Mouse (Mus musculus): Measurements from ENCODE around the gene Pip4k2a.

The Pip4k2a gene

DNA sequence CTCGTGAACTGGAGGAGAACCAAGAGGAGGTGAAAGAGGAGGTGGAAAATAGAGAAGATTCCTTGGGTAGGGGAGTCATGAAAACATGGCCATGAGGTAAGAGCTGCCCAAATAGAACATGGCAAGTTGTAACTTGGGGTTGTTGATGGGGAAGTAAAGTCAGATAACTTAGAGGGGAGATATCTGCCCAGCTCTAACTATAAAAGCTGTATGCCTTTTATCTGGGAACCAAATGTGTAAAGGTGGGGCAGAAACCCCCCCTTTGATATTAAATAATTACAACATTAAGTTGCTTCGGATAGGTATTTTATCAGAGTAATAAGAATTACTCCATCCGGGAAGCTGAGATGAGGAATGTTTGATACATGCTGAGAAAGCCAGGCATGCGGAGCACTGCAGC is 18.9 kb downstream of the Pip4k2a start:
- DNase-seq: no peak

DNA sequence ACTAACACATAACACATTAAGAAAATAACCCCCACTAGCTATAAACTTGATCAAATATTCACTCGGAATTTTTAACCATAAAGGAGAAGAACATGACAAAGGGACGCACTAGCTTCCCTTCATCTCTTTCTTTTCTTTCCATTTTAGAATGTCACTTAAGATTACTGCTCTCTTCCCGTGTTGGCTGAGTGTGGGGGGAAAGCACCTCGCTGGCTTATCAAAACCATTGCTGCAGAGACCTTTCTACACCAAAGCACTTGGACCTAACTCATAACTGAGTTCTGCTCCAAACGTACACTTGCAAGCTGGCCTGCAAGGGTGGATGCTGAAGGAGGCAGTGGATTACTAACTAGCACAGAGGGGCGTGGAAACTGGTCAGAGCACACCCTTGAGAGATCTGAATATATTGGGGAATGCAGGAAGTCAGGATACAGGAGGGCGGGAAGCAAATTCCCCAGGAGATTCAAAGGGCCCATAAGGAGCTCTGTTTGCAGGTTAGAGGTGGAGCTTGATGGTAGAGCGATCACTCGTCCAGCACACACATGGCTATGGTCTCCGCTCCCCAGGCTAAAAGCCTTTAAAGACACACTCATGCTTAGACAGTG is 20.6 kb downstream of the Pip4k2a start:
- DNase-seq: no peak

DNA sequence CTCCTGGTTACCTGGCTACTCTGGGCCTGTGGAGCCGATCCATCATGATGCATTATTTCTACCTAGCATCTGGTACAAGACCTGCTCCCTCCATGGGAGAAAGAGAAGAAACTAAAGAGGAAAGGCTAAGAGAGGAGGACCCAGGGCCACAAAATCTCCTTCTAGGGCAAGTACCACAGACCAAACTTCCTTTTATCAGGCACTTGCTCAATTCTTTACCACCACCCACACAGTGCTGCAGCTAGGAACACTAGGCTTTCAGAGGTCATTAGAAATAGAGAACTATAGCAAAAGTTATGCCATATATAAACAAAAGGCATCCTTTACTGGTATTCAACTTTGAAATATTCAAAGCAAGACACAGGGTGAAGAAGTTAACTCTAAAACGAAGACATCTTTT is 21.8 kb downstream of the Pip4k2a start:
- DNase-seq: no peak

DNA sequence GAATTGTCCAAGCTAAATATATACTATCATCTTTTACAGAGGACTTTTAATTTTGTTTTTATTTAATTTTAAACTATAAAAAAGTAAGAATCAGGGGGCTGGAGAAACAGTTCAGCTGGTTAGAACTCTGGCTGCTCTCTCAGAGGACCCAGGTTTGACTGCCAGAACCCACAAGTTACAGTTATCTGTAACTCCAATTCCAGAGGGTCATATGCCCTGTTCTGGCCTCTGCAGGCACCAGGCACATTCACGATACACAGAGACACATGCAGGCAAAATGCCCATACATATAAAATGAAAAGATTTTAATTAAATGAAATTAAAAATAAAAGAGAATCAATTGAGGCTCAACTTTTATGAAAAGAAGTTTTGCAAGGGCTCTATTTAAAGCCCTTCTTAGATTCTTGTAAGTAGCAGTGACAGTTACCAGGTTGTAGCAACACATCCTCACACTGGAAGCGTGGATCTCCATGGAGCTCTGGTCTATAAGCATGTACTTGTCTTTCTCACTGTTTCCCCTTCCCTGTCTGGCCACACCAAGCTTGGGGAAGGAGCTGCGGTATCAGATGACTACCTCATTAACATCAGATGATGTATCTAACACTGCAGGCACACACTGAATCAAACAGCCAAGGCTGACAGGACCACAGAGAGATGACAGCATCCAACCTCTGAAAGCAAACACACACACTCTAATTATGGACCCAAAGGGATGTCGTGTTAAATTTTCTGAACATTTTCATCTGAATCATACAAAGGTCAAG is 22.9 kb downstream of the Pip4k2a start:
- DNase-seq: no peak

DNA sequence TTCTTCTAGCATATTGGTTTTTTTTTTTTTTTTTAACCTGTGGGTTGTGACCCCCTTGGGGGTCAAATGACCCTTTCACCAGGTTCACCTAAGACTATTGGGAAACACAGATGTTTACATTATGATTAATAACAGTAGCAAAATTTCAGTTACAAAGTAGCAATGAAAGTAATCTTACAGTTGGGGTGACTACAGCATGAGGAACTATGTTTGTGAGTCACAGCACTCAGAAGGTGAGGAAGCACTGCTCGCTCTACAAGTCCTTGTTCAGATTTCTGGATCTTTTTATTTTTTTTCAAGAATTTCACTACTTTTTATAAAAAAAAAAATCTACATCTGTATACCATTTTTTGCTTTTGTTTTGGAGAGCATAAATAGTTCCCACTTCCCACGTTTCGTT is 26.4 kb downstream of the Pip4k2a start:
- no peak for DNase-seq

DNA sequence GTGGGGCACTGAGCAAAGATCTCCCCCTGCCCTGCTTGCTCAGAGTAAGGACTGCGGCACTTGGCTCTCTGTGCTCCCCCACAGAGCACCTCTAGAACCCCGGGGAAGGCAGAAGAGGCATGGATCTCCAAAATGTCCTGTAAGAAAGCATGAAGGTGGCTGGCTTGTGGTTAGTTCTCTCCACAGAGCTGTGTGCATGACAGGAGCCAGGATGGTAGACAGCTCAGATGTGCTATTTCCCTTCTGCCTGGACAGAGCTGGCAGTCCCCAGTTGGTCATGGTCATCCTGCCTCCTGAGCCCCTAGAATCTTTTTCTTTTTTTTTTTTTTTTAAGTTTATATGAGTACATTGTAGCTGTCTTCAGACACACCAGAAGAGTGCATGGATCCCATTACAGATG is 27.5 kb downstream of the Pip4k2a start:
- DNase-seq: no peak

DNA sequence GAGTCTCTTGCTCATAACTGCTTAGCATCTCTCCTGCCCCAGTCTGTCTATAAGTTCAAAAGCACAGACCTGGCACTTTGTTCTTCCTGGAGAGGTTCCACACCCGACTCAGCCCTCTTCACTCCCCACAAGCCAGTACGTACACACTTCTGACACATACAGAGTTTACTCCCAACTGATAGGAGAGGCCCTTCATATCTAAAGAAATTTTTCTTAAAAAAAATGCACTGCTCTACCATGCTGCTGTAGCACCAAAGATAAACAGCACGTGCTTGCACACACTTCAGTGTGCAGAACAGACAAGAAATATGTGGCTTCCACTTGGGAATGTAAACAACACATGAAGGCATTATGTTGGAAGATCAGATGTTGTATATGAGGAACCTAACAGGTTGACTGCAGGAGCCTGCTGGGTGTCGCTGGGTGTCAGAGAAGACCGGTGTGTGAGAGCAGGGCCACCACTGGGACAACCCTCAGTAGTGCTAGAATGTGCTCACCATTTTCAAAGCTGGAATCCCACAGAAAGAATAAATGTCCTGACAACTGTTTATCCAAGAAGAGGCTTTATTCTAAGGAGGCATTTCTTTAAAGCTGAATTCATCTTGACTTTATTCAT is 28.8 kb downstream of the Pip4k2a start:
- DNase-seq: no peak

DNA sequence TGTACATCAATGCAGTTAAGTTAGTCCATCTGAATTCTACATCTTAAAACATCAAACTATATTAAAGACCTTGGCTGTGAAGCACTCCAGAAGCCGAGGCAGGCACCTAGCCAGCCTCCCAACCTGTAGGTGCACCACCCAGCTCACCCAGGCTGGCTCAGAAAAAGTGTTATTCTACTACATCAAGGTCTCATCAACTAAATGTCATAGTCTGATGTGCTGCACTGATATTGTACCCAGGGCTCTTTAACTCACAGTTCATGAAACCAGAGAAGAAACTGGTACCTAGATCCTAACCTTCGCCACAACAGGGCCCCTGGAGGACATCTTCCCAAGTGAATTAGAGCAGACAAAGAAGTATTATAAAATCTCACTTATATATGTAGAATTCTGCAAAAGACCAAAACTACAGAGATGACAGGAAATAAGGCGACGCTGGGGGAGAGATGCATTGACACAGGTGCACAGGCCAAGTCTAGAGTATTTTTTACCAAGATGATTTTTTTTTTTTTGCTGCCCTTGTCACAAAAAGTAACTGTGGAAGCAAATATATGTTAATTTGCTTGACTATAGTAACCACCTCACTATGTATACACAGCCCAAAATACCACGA is 30.4 kb downstream of the Pip4k2a start:
- no peak for DNase-seq

DNA sequence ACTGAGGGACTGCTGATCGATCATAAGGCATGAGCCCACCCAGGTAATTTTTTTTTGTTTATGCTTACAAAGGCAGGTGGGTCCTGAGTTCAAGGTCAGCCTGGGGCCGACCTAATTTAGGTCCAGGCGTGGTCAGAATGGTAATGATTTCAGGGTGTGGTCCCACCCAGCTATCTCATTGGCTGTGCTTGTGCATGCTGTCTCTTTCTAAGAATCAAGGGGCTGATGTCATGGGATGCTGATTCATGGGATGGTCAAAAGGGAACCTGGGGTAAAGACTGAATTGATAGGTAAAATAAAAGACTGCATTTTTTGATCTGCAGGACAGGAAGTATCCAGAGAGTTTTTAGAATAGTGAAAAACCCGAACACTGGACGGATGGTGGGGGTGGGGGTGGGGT is 31.4 kb downstream of the Pip4k2a start:
- no peak for DNase-seq

DNA sequence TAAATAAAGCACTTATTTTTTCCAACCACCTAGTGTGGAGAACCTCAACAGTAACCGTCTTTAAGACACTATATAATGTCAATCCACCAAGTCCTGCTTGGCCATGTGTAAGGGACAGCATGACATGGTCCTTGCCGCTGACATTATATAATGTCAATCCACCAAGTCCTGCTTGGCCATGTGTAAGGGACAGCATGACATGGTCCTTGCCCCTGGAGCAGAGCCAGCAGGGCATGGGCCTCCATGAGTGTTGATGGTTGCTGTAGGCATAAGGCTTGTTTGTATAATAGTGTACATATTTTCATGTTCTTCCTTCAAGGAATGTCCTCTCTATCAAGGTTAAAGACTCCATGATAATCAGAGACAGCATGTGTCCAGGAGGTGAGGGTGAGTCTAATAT is 32.0 kb downstream of the Pip4k2a start:
- DNase-seq: no peak

DNA sequence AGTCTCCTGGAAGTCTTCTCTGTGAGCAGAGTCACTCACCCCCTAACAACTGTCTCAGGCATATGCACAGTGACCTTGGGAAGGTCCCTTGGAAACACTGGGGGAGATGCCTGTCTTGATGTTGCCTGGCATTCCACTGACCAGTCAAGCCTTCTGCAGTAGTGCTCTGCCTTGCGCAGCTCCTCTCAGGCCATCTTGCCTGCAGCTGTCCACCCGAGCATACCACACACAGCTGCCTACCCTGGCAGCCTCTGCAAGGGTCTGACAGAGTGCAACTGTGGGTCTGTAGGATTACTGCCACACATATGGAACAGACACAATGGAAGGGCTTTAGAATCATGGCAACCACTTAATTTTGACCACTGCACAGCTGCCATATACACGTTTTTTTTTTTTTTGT is 32.8 kb downstream of the Pip4k2a start:
- DNase-seq: no peak

DNA sequence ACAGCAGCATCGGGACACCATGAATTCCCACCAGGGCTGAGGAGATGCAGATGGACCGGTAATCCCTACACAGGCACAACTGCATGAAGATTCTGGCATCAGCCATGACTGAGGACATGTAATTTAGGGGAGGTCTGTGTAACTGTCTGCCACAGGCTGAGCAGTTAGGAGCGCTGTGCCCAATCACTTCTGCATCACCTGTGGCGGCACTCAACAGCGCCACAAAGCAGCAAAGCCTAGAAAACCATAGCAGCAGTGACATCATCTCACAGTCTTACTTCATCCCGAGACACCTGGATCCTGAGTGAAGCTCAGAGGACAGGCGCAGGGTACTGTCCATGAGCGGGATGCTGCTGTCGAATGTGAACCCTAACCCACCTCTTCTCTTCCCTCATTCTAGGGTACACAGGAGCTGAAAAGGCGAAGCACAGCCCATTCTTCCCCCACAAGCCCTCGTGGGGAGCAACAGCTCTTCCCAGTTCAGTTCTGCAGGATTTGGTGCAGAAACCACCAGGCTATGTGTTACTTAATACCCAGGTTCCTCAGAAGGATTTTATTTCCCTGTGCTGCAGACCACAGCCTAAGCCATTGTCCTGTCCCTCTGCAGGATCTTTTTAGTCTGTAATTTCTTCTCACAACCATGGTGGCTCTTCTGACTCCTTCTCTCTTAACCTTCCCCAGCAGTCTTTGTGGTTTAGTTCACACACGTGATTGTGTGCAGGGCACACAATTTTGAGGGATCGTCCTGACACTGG is 34.5 kb downstream of the Pip4k2a start:
- DNase-seq: no peak

DNA sequence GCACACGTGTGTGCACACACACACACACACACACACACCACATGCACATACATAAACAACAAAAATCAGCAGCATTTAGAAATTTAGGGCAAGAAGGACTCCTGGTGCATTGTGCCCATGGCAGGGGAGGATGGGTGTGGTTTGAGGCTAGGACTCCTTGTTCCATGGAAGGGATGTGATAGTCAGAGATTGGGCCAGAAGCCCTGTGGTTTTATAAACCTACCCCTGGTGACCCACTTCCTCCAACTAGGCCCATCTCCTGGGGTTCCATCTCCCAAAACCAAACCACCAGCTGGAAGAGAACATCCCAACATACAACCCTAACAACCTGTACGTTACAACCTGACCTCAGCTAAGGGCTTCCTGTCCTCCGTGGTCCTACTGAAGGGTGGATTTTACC is 35.4 kb downstream of the Pip4k2a start:
- DNase-seq: no peak

DNA sequence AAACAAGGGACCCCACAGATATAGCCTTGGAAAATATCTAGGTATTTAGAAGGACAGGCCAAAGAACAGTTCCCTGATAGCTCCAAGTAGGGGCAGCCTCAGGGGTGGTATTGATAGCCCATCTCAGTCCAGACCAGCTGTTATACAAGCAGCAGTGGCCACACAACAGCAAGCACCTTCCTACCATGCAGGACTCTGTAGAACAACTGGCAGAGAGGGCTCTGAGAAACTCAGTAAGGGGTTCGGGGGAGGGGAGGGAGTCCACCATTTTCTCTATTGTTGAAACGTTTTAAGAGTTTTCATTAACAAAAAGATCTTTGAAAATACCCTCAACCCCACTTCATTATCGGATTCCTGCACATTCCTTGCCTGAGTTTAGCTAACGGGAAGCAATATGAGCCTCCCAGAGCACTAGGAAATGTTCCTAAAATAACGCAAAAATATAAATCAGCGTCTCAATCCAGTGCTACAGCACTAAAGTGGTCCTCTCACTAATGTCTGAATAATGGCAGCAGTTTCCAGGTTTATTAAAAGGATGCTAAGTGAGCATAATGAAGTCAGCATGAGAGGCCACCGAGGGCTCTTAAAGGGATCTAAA is 37.5 kb downstream of the Pip4k2a start:
- no peak for DNase-seq

DNA sequence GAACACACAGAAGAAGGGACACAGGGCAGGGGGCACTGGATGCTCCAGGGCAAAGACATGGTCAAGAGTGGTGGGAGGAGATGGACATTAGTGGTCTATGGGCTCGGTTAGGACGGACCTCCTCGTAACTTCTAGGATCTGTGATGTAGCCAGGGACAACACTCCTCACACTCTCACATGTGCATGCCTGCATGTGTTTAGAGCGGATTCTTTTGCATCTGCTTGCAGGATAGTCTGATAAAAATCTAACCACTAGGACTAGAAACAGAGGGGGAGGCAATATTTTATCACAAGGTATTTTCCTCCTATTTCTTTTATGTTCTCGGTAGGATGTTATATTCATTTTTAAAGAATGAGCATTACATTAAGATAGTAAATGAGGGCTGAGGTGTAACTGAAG is 38.4 kb downstream of the Pip4k2a start:
- no peak for DNase-seq

DNA sequence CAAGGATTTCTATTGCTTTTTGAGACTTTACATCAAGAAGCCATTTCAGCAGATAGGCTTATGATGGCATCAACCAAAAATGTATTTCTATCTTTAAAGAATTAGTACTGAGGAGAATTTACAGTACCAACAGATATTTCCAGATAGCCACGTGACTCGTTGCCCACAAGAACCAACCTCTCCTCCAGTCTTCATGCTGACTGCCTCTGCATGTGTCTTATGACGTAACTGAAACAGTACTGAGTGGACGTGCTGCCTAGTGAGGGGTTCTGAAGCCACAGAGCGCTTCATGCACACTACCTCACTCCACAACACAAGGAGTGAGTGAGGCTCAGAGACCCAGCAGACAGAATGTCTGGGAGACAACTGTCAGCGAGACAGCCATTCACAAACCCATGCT is 38.9 kb downstream of the Pip4k2a start:
- no peak for DNase-seq

DNA sequence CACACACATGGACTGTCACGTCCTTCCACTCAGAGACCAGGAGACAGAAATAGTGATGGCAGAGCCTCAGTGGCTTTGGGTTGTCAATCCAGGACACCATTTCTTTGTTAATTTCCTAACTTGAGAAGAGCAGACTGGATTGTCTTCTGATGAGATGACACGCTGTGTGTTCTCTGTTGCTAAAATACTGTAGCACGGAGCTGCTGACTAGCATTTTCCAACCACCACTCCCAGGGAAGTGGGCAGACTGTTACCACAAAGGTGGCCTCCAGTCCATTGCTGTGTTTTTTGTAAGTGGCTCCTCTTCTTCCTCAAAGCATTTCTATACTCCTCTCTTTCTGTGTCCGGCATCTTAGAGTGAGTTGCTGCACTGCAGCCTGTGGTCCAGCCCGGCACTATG is 39.4 kb downstream of the Pip4k2a start:
- DNase-seq: no peak

DNA sequence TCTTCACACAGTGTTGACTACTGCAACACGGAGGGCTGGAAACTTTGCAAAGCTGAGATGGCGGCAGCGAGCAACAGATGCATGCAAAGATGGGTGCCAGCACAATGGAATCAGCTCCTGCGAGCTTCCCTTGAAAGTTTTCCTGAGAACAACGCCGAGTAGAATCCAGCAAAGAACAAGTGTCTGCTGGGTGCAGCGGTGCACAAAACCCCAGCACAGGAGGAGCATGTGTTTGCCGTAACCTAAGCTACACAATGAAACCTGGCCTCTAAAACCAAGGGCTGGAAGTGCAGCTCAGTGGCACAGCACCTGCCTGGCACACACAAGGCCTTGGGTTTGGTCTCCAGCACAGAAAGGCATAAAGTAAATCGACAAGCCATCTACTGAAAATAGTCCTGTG is 39.9 kb downstream of the Pip4k2a start:
- DNase-seq: no peak

DNA sequence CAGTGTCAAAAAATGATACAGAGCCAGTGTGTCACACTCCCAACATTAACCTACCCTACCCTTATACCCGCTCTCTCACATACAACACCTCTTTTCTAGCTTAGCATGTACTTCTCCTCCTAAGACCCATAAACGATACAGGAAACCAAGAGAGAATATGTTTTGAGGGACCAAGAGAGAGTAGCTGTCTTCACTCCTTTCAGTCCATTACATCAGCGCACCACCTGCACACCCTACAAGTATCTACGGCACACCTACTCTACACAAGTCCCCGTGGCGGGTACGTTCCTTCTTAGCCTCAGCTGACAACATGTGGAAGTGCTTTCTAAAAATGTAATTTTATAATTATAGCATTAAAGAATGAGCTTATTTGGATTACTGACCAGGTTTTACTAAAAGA is 40.5 kb downstream of the Pip4k2a start:
- DNase-seq: no peak

DNA sequence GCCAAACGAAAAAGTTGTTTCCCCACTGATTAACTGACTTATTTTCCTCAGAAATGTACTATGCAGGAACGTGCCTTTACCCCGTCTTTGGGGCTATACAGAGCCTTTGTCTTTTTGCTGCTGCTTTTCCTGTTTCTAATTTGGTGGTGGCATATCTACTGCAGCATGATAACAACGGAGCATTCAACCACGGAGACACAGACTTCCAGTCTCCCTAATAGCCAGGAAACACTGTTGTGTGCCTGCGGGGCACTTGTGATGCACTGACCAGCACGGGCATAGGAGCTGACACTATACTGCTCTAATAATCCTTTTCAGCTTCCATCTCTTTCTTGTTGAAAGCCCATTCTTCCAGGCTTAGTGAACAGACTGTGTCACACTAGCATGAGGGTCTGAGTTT is 41.0 kb downstream of the Pip4k2a start:
- DNase-seq: no peak

DNA sequence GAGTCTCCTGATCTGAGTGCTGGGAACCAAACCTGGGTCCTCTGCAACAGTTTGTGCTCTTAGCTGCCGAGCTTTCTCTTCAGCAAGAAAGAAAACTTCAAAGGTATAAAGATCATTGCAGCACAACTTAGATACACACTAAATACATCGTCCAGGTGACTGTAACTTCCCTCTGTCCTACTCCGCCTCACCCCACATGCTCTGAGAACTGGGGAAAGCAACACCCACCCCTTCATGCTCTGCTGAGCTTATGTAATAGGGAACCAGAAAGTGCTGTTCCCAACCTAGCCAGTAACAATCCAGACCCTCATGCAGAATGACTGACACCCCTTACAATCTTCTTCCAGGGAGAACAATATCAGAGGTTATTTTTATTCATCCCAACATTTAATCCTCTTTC is 41.5 kb downstream of the Pip4k2a start:
- no peak for DNase-seq

DNA sequence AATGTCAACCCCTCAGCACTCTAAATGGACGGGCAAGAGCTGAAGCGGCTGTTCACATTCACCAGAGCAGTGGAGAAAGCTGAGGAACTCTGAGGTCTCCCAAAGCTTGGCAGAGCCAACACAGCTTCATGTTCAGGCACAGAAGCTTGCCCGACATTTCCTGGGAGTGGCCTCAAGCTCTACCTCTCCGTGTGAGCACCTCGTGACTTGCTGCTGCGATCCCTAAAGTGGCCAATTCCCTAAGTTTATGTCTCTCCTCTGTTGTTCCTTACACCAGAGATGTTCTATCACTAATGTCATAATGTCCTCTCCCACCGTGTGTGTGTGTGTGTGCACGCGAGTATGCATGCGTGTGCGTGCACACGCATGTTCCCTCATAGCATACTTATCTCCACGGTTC is 42.3 kb downstream of the Pip4k2a start:
- no peak for DNase-seq

DNA sequence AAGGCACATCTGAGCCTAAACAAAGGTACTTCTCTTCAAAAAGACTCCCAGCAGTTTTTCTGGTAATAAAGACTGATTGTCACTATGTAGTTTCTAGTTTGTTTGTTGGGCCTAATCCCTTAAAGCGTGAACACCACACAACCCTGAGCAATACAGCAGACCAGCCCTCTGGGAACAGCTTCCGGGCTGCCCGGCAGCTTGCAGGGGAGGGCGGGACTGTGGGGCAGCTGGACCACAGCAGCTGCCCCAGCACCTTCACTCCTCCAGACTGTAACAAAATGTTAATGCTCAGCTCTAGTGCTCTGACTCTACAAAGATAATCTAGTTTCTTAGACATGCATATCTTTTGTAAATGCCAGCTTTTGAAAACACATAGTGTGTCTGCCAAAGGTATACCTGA is 42.9 kb downstream of the Pip4k2a start:
- no peak for DNase-seq

Measured in kidney, postnatal 36 days (tissue).